Mouse (Mus musculus): ENCODE measurements around the gene Acat2. TPM values are rescaled to one million over a fixed set of nuclear protein-coding genes. Genes with fewer than 3 reads are reported as not detected.
A peak's percentile ranks its signal among the peaks of the same experiment; 100 is the strongest.
"Not testable (repeated sequence)": the region's sequence is repeated elsewhere in the genome, so short reads cannot be mapped to it uniquely, and the experiment has no call there.

Gene Acat2
- polyA plus RNA-seq, 1 experiment = not detected

GRCm38 (mm10) chr17:12940151-12940805 is 20.3 kb downstream of the Acat2 start, which contains the start of gene Acat3:
Gene Acat3 (minus strand): TSS chr17:12940600.
- TF ChIP-seq CTCF (IDR thresholded peaks at IDR 0.05; ENCODE audit: insufficient read depth, low read depth, low read length) (no peak), POLR2A (IDR thresholded peaks at IDR 0.05; ENCODE audit: insufficient read depth, low read depth, low read length) (no peak)
- no peak within 1 kb of the TSS for H3K27ac ChIP-seq (ENCODE audit: insufficient read depth, low read depth, low read length)

GRCm38 (mm10) chr17:12939377-12940148 is 21.0 kb downstream of the Acat2 start:
- H3K27ac ChIP-seq (ENCODE audit: insufficient read depth, low read depth, low read length); H3K4me1 ChIP-seq (ENCODE audit: control insufficient read depth, insufficient read depth, low read length): not testable (repeated sequence)
- peak overlapping the region; percentile 22; the same call in 1 of the 2 replicates for H3K4me3 ChIP-seq (ENCODE audit: insufficient read depth, low read depth, low read length)
- 29% methylated on average over 5 of the region's 12 CpGs for whole genome bisulfite sequencing

More at GRCm38 (mm10) chr17:12940151-12940805, 20.3 kb downstream of the Acat2 start, which contains the start of gene Acat3:
- peak within 1 kb of the TSS; percentile 22 for H3K4me3 ChIP-seq (ENCODE audit: insufficient read depth, low read depth, low read length)
- peaks cover 6% of the 10 kb centered on the region for H3K4me1 ChIP-seq (ENCODE audit: control insufficient read depth, insufficient read depth, low read length)
- 5% methylated on average over 27 of the region's 27 CpGs for WGBS

- 46% methylated on average over 2 of the region's 2 CpGs for WGBS
- no peak overlapping the region for H3K27ac ChIP-seq (ENCODE audit: insufficient read depth, low read depth, low read length)
- TF ChIP-seq CTCF (IDR thresholded peaks at IDR 0.05; ENCODE audit: insufficient read depth, low read depth, low read length) = no peak
Observed at GRCm38 (mm10) chr17:12938077-12938476, 22.5 kb downstream of the Acat2 start.

GRCm38 (mm10) chr17:12937412-12937970 is 23.1 kb downstream of the Acat2 start:
- H3K27ac ChIP-seq (ENCODE audit: insufficient read depth, low read depth, low read length) = no peak overlapping the region
- H3K4me3 ChIP-seq (ENCODE audit: insufficient read depth, low read depth, low read length) = no peak overlapping the region
- WGBS = 87% methylated on average over 2 of the region's 2 CpGs

More at GRCm38 (mm10) chr17:12938077-12938476, 22.5 kb downstream of the Acat2 start:
- Histone ChIP-seq H3K4me1 (ENCODE audit: control insufficient read depth, insufficient read depth, low read length) (peaks cover 6% of the 10 kb centered on the region), H3K4me3 (ENCODE audit: insufficient read depth, low read depth, low read length) (no peak overlapping the region)

GRCm38 (mm10) chr17:12935719-12936118 is 24.8 kb downstream of the Acat2 start:
- 31% methylated on average over 4 of the region's 4 CpGs for WGBS
- TF ChIP-seq CTCF (IDR thresholded peaks at IDR 0.05; ENCODE audit: insufficient read depth, low read depth, low read length) (no peak), POLR2A (IDR thresholded peaks at IDR 0.05; ENCODE audit: insufficient read depth, low read depth, low read length) (no peak)
- Histone ChIP-seq H3K4me3 (ENCODE audit: insufficient read depth, low read depth, low read length) (no peak overlapping the region), H3K4me1 (ENCODE audit: control insufficient read depth, insufficient read depth, low read length) (peaks cover 6% of the 10 kb centered on the region), H3K27ac (ENCODE audit: insufficient read depth, low read depth, low read length) (no peak overlapping the region)

More at GRCm38 (mm10) chr17:12937412-12937970, 23.1 kb downstream of the Acat2 start:
- peaks cover 6% of the 10 kb centered on the region for H3K4me1 ChIP-seq (ENCODE audit: control insufficient read depth, insufficient read depth, low read length)
- TF ChIP-seq POLR2A (IDR thresholded peaks at IDR 0.05; ENCODE audit: insufficient read depth, low read depth, low read length) = no peak
- TF ChIP-seq CTCF (IDR thresholded peaks at IDR 0.05; ENCODE audit: insufficient read depth, low read depth, low read length) = no peak

GRCm38 (mm10) chr17:12931576-12931975 is 29.0 kb downstream of the Acat2 start:
- not testable (repeated sequence) for H3K4me1 ChIP-seq (ENCODE audit: control insufficient read depth, insufficient read depth, low read length); H3K4me3 ChIP-seq (ENCODE audit: insufficient read depth, low read depth, low read length); H3K27ac ChIP-seq (ENCODE audit: insufficient read depth, low read depth, low read length)
- WGBS = 89% methylated on average over 5 of the region's 5 CpGs

- TF ChIP-seq POLR2A (IDR thresholded peaks at IDR 0.05; ENCODE audit: insufficient read depth, low read depth, low read length) (no peak), CTCF (IDR thresholded peaks at IDR 0.05; ENCODE audit: insufficient read depth, low read depth, low read length) (no peak)
- H3K4me1 ChIP-seq (ENCODE audit: control insufficient read depth, insufficient read depth, low read length) = no peaks in the 10 kb centered on the region
- no peak overlapping the region for H3K4me3 ChIP-seq (ENCODE audit: insufficient read depth, low read depth, low read length)
- H3K27ac ChIP-seq (ENCODE audit: insufficient read depth, low read depth, low read length) = no peak overlapping the region
- 91% methylated on average over 8 of the region's 8 CpGs for WGBS
Observed at GRCm38 (mm10) chr17:12925703-12926180, 34.8 kb downstream of the Acat2 start.

GRCm38 (mm10) chr17:12925001-12925400 is 35.5 kb downstream of the Acat2 start:
- H3K4me3 ChIP-seq (ENCODE audit: insufficient read depth, low read depth, low read length) = no peak overlapping the region
- TF ChIP-seq CTCF (IDR thresholded peaks at IDR 0.05; ENCODE audit: insufficient read depth, low read depth, low read length) (no peak), POLR2A (IDR thresholded peaks at IDR 0.05; ENCODE audit: insufficient read depth, low read depth, low read length) (no peak)
- H3K4me1 ChIP-seq (ENCODE audit: control insufficient read depth, insufficient read depth, low read length) = no peaks in the 10 kb centered on the region
- no peak overlapping the region for H3K27ac ChIP-seq (ENCODE audit: insufficient read depth, low read depth, low read length)
- 87% methylated on average over 3 of the region's 3 CpGs for WGBS

GRCm38 (mm10) chr17:12921073-12921472 is 39.5 kb downstream of the Acat2 start:
- no peaks in the 10 kb centered on the region for H3K4me1 ChIP-seq (ENCODE audit: control insufficient read depth, insufficient read depth, low read length)
- WGBS = 96% methylated on average over 1 of the region's 1 CpGs
- no peak for TF ChIP-seq CTCF (IDR thresholded peaks at IDR 0.05; ENCODE audit: insufficient read depth, low read depth, low read length)
- no peak for TF ChIP-seq POLR2A (IDR thresholded peaks at IDR 0.05; ENCODE audit: insufficient read depth, low read depth, low read length)

More at GRCm38 (mm10) chr17:12921073-12921472, 39.5 kb downstream of the Acat2 start:
- Histone ChIP-seq H3K4me3 (ENCODE audit: insufficient read depth, low read depth, low read length) (no peak overlapping the region), H3K27ac (ENCODE audit: insufficient read depth, low read depth, low read length) (no peak overlapping the region)
